Mouse (Mus musculus) liver, postnatal 0 days (tissue): ENCODE measurements around the gene Cacng2. TPM values are rescaled to one million over a fixed set of nuclear protein-coding genes. Genes with fewer than 3 reads are reported as not detected.
A peak's percentile ranks its signal among the peaks of the same experiment; 100 is the strongest.

ENCODE experiments used
- ATAC-seq: fragments of 200-750 bp; cut with Nextera tagmentation; 2 replicates; pipeline ENCODE4 v1.8.0; 2017; ENCODE audit warnings: mild to moderate bottlenecking, moderate library complexity
- DNase-seq: peaks from one replicate; pipeline ENCODE4 v3.0.0-alpha.2; 2016
- H3K27ac ChIP-seq: fragments of 300-500 bp; sonication (generic); 2 replicates; pipeline ENCODE4 v1.5.1; 2014; ENCODE audit warnings: antibody characterized with exemption, moderate library complexity, mild to moderate bottlenecking, low read depth
- H3K27me3 ChIP-seq: fragments of 300-500 bp; sonication (generic); 2 replicates; pipeline ENCODE4 v1.6.1; 2014; ENCODE audit warnings: low read length, control low read depth, mixed read lengths; ENCODE audit not compliant: insufficient read depth
- H3K36me3 ChIP-seq: fragments of 300-500 bp; sonication (generic); replicated peaks from 2 replicates; pipeline ENCODE4 v1.6.1; 2014; ENCODE audit warnings: mild to moderate bottlenecking, control low read depth, low read length, moderate library complexity, mixed read lengths; ENCODE audit not compliant: insufficient read depth
- H3K4me1 ChIP-seq: fragments of 300-500 bp; sonication (generic); 2 replicates; pipeline ENCODE4 v1.6.1; 2014; ENCODE audit warnings: antibody characterized with exemption, mild to moderate bottlenecking, control low read depth; ENCODE audit not compliant: insufficient read depth
- H3K4me2 ChIP-seq: fragments of 300-500 bp; sonication (generic); 2 replicates; pipeline ENCODE4 v1.6.1; 2014; ENCODE audit warnings: low read depth, mild to moderate bottlenecking, low read length, moderate library complexity, mixed read lengths
- H3K4me3 ChIP-seq: fragments of 300-500 bp; sonication (generic); 2 replicates; pipeline ENCODE4 v1.5.1; 2014; ENCODE audit warnings: low read depth, low read length
- H3K9ac ChIP-seq: fragments of 300-500 bp; sonication (generic); replicated peaks from 2 replicates; pipeline ENCODE4 v1.6.1; 2014; ENCODE audit warnings: mild to moderate bottlenecking, moderate library complexity
- H3K9me3 ChIP-seq: fragments of 300-500 bp; sonication (generic); 2 replicates; pipeline ENCODE4 v1.6.1; 2016; ENCODE audit warnings: mild to moderate bottlenecking, control low read depth, low read length, mixed read lengths
- CTCF ChIP-seq: sonication (generic); IDR thresholded peaks from 2 replicates; pipeline ENCODE4 v1.5.1; 2016; ENCODE audit warnings: antibody characterized with exemption, low read depth
- EP300 ChIP-seq: IDR thresholded peaks from 2 replicates; pipeline ENCODE4 v1.6.1; 2016; ENCODE audit warnings: antibody characterized with exemption, low read depth, mild to moderate bottlenecking
- WGBS: fragments of 180-500 bp; shearing (Covaris S2); extraction: QIAGEN DNeasy Blood & Tissue Kit; methylation state at CpG from one replicate; pipeline ENCODE4 v1.1.7; 2014; ENCODE audit not compliant: insufficient replicate concordance; 5-methylcytosine and 5-hydroxymethylcytosine counted together
- polyA plus RNA-seq: library from polyadenylated mRNA; unstranded; fragments of >200 nt; fragmentation: Nextera tagmentation; extraction: Ambion mirVana; gene quantifications from 2 replicates; pipeline ENCODE4 v1.2.1, GENCODE M21; 2015

Cacng2 gene
- polyA plus RNA-seq, 1 experiment from 2014 or later: not detected

DNA sequence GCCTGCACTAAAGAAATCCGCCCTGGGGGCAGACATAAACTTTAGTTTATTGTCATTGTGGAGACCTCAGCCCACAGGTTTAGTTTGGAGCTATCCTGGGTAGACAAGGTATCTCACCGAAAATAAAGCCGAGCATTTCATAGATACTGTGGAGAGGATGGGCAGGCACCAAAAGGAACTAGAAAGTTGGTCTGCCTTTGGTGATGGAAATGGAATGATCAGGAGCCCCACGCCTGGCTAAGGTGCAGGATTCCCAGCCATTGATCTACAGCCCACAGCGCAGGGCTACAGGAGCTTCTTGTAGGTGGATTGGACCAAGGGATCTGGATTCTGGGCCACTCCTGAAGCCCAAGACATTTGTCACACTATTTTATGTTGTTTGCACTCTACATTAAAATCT, 162.2 kb downstream of the Cacng2 start:
- no peak overlapping the region for H3K27ac ChIP-seq
- H3K4me2 ChIP-seq: no peak overlapping the region
- peaks cover 42% of the 10 kb centered on the region for H3K36me3 ChIP-seq
- no peak for ATAC-seq
- no peak overlapping the region for H3K4me3 ChIP-seq
- H3K9me3 ChIP-seq: no peaks in the 10 kb centered on the region
- DNase-seq: no peak
- no peak overlapping the region for H3K9ac ChIP-seq
- TF ChIP-seq CTCF: no peak
- no peak for TF ChIP-seq EP300
- peaks cover 18% of the 10 kb centered on the region for H3K4me1 ChIP-seq
- peaks cover 14% of the 10 kb centered on the region for H3K27me3 ChIP-seq
- WGBS: 52% methylated on average over 5 of the region's 5 CpGs

DNA sequence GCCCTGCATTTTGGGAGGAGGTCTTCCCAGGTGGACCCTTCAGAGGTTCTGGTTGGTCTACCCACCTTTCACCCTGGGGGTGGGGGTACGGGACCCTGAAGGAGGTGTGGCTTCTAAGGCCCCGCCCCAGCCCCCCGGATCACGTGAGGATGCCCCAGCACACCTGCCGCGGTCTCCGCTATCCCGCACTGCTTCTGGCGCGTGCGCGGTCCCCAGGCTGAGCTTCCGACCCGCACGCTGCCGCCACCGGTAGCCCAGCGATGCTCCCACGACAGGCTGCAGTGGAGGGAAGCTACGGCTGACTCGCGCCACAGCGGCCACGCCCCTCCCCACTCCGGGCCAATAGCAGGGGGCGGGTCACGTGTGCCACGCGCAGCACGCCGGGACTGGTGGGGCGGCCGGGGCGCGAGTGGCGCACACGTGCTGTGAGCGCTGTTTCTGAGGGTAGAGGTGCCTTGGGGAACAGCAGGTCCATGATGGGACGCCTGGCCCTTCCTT, 163.4 kb downstream of the Cacng2 start, which contains the start of gene Foxred2:
TSS of gene Foxred2 (minus strand) at position 319 of the 498 bp plus-strand sequence.
- no peak for TF ChIP-seq EP300
- TF ChIP-seq CTCF: peak; percentile 52
- Histone ChIP-seq H3K4me2 (peak within 1 kb of the TSS; percentile 81), H3K36me3 (peaks cover 30% of the 10 kb centered on the region), H3K27me3 (peaks cover 14% of the 10 kb centered on the region), H3K4me3 (peak within 1 kb of the TSS; percentile 47), H3K4me1 (peaks cover 18% of the 10 kb centered on the region), H3K9ac (peak within 1 kb of the TSS; percentile 34), H3K27ac (no peak within 1 kb of the TSS), H3K9me3 (no peaks in the 10 kb centered on the region)
- peak; percentile 93 for ATAC-seq
- DNase-seq: peak; percentile 88
- WGBS: 1% methylated on average over 38 of the region's 39 CpGs

DNA sequence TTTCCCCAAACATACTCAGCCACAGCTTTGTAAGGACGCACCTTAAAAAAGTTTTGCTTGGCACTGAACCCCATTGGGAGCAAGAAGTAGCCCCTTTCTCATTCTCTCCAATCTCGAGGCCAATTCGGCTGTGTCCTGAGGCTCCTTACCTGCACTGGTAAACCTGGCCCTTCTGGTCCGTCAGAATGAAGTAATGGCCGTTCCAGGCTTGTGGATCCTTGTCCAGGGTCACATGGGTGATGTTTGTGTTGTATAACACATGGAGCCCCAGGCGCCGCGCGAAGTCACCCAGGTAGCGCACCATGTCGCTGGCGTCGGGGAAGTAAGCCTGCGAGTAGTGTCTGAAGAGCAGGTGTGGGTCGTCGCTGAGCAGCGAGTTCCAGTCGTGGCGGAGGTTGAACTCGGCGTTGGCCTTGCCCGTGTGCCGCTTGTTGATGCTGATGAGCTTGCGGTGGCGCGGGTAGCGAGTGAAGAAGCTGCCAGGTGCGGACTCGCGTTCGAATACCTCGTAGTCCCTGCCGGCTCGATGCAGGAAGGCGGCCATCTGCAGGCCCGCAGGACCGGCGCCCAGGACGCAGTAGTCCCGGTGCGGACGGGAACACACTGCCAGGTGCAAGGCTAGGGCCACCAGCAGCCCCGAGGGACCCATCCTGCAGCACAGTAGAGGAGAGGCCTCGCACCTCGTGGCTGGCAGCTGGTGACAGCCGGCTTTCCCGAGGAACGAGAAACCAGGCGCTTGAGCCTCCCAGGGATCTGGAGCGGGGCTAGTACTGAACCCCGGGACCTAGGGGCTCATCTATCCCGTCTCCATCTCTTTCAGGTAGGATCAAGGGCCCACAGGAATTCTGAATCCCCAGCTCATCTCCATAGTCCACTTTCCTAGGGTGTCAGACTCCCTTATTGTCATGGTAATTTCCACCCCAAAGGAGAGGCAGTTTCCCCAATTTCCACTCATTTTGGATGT, 164.1 kb downstream of the Cacng2 start:
- Histone ChIP-seq H3K9me3 (no peaks in the 10 kb centered on the region), H3K36me3 (peaks cover 23% of the 10 kb centered on the region), H3K4me1 (peaks cover 18% of the 10 kb centered on the region), H3K27me3 (peaks cover 14% of the 10 kb centered on the region), H3K4me2 (peak overlapping the region; percentile 81), H3K9ac (peak overlapping the region; percentile 34), H3K4me3 (peak overlapping the region; percentile 47), H3K27ac (no peak overlapping the region)
- no peak; the same call in 1 of the 2 replicates for ATAC-seq
- WGBS: 18% methylated on average over 52 of the region's 52 CpGs
- TF ChIP-seq EP300: no peak
- no peak for DNase-seq

DNA sequence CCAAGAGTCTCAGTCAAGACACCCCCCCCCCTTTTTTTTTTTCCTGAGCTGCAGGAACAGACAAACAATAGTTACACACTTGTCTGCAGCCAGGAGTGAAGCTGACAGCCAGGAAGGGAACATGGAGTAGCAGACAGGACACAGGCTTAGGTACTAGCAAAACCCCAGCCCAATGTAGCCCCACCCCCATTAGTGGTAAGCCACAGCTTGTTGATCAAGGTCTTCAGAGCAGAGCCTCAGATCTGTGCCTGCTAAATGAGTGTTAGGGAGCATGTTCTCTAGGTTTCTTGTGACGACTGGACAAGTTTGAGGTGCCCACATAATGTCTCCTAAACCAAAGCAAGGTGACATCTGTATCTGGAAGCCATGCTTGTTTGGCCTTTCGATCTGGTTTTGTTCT, 165.5 kb downstream of the Cacng2 start:
- ATAC-seq: no peak
- Histone ChIP-seq H3K4me1 (peaks cover 18% of the 10 kb centered on the region), H3K4me3 (no peak overlapping the region), H3K36me3 (peaks cover 9% of the 10 kb centered on the region), H3K9me3 (no peaks in the 10 kb centered on the region), H3K27me3 (peaks cover 14% of the 10 kb centered on the region), H3K4me2 (no peak overlapping the region), H3K27ac (no peak overlapping the region), H3K9ac (no peak overlapping the region)
- TF ChIP-seq CTCF: no peak
- TF ChIP-seq EP300: no peak
- 75% methylated on average over 2 of the region's 2 CpGs for WGBS
- DNase-seq: no peak

DNA sequence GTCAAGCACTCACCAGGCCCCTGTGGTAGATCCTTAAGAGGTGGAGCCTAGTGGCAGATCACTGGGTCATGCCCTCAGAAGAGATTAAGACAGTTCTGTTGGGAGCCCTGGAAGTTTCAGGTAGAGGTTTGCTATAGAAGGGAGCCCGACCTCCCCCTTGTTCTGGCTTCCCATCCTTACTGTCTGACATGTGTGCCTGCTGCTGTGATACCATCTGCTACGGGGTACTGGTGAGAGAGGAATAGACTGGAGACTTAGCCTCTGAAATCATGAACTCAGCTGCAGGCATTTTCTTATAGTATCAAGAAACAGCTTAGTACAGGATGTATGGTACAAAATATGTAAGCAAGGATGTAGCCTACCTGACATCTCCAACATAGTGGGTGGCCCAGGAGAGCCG, 166.9 kb downstream of the Cacng2 start:
- H3K27me3 ChIP-seq: peaks cover 14% of the 10 kb centered on the region
- H3K4me1 ChIP-seq: peaks cover 18% of the 10 kb centered on the region
- H3K36me3 ChIP-seq: no peaks in the 10 kb centered on the region
- no peak for TF ChIP-seq CTCF
- no peak for TF ChIP-seq EP300
- no peak overlapping the region for H3K4me3 ChIP-seq
- DNase-seq (no peak), ATAC-seq (no peak)
- no peaks in the 10 kb centered on the region for H3K9me3 ChIP-seq
- H3K27ac ChIP-seq: no peak overlapping the region
- 82% methylated on average over 3 of the region's 3 CpGs for WGBS
- H3K9ac ChIP-seq: no peak overlapping the region
- no peak overlapping the region for H3K4me2 ChIP-seq

DNA sequence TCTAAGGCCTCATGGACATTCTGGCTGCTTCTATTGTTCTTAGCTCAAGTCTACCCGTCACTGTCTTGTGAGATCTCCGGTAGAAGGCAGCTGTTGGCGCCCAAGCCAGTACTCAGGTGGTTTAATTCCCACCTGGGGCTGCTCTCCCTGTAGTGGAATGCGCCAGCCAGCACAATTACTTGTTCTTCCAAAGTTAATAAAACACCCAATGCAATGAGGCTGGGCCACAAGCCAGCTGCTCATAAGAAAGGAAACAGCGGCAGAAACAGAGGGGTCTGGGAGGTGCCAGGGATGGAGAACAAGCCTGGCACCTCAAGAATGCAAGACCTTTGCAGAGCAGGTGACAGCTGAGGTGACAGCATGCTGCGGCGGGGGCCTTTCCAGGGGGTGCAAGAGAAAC, 170.8 kb downstream of the Cacng2 start:
- no peak overlapping the region for H3K27ac ChIP-seq
- no peaks in the 10 kb centered on the region for H3K9me3 ChIP-seq
- H3K4me2 ChIP-seq: no peak overlapping the region
- WGBS: 86% methylated on average over 7 of the region's 7 CpGs
- no peak for ATAC-seq
- H3K9ac ChIP-seq: no peak overlapping the region
- no peak overlapping the region for H3K4me3 ChIP-seq
- TF ChIP-seq CTCF (no peak), EP300 (no peak)
- no peaks in the 10 kb centered on the region for H3K36me3 ChIP-seq
- H3K27me3 ChIP-seq: no peaks in the 10 kb centered on the region
- DNase-seq: no peak
- no peaks in the 10 kb centered on the region for H3K4me1 ChIP-seq
